Mouse (Mus musculus): ENCODE data around the gene Zfp787. TPM values are rescaled to one million over a fixed set of nuclear protein-coding genes. Genes with fewer than 3 reads are reported as not detected.

The Zfp787 gene
- 37.3 and 38.6 TPM in 2 replicates for polyA plus RNA-seq (2012; rRNA removed)

GRCm38 (mm10) chr7:6155901-6156411 lies at the start of gene Zfp787:
TSS of gene Zfp787 (minus strand) at chr7:6155997.

GRCm38 (mm10) chr7:6196790-6197189 lies 41.0 kb upstream of the Zfp787 start, which contains the start of gene Galp:
TSS of gene Galp (plus strand) at chr7:6197090.

DNA sequence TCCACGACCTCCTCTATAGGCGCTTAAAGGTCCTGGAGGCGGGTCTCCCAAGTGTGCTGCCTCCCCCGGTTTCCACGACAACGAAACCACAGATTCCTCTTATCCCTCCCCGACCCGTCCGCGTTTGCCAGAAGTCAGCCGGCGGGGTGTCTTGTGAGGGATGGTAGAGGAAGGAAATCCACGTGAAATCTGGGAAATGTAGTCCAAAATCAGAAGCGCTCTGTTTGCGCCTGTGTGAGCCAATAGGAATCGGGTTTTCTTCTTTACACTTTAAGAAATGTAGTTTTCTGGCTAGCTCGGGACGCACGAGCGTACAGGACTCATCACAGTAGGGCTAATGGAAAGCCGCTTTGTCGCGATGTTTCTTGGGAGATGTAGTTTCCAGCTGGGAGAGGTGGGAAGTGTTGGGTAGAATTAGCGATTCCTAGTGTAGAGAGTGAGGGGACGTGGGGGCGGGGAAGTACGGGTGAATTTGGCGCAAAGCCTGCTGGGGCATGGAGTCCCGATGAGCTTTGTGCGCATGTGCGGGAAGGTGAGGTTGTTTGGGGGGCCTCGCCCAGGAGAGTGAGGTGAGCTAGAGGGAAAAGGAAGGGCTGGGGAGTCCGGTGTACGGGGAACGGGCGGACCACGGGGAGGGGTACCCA lies 16.3 kb upstream of the Zfp787 start, which contains the start of gene Zfp444:
Gene Zfp444, plus strand, starts transcription at position 221 of the 644 bp plus-strand sequence.

Other genes with a start within 250 kb of the Zfp787 start
- not detected in 2 replicates for gene Vmn1r65, start 145.0 kb downstream of the Zfp787 start, polyA plus RNA-seq (2012; rRNA removed)
- not detected in 2 replicates for gene Nlrp4c, start 110.8 kb downstream of the Zfp787 start, polyA plus RNA-seq (2012; rRNA removed)
- gene Zfp444, start 16.2 kb upstream of the Zfp787 start, polyA plus RNA-seq (2012; rRNA removed): 62.6 and 66.3 TPM in 2 replicates
- not detected in 2 replicates for gene Galp, start 41.1 kb upstream of the Zfp787 start, polyA plus RNA-seq (2012; rRNA removed)
- gene Zscan5b, start 66.3 kb upstream of the Zfp787 start, polyA plus RNA-seq (2012; rRNA removed): not detected in 2 replicates
- 0.35 and 0.43 TPM in 2 replicates for gene Epp13, start 96.7 kb upstream of the Zfp787 start, polyA plus RNA-seq (2012; rRNA removed)
- gene Zfp667, start 130.6 kb upstream of the Zfp787 start, polyA plus RNA-seq (2012; rRNA removed): 7.2 and 7.6 TPM in 2 replicates
- 12.9 and 13.1 TPM in 2 replicates for gene Zfp583, start 175.3 kb upstream of the Zfp787 start, polyA plus RNA-seq (2012; rRNA removed)
- 4.1 and 4.4 TPM in 2 replicates for gene Gm3854, start 187.8 kb upstream of the Zfp787 start, polyA plus RNA-seq (2012; rRNA removed)
- 3.8 and 4.1 TPM in 2 replicates for gene Zfp78, start 207.3 kb upstream of the Zfp787 start, polyA plus RNA-seq (2012; rRNA removed)
- 18.0 and 18.3 TPM in 2 replicates for gene Zfp28, start 227.3 kb upstream of the Zfp787 start, polyA plus RNA-seq (2012; rRNA removed)
- 9.1 and 10.4 TPM in 2 replicates for gene Smim17, start 242.7 kb upstream of the Zfp787 start, polyA plus RNA-seq (2012; rRNA removed)

Data from central nervous system, embryonic 18 days (tissue).